Mouse (Mus musculus): ENCODE results near the gene Itfg1. TPM values are rescaled to one million over a fixed set of nuclear protein-coding genes. Genes with fewer than 3 reads are reported as not detected.
"Not testable (repeated sequence)": the region's sequence is repeated elsewhere in the genome, so short reads cannot be mapped to it uniquely, and the experiment has no call there.

The Itfg1 gene
- polyA plus RNA-seq (2012; rRNA removed), result 54.5 and 73.1 TPM in 2 replicates

DNA sequence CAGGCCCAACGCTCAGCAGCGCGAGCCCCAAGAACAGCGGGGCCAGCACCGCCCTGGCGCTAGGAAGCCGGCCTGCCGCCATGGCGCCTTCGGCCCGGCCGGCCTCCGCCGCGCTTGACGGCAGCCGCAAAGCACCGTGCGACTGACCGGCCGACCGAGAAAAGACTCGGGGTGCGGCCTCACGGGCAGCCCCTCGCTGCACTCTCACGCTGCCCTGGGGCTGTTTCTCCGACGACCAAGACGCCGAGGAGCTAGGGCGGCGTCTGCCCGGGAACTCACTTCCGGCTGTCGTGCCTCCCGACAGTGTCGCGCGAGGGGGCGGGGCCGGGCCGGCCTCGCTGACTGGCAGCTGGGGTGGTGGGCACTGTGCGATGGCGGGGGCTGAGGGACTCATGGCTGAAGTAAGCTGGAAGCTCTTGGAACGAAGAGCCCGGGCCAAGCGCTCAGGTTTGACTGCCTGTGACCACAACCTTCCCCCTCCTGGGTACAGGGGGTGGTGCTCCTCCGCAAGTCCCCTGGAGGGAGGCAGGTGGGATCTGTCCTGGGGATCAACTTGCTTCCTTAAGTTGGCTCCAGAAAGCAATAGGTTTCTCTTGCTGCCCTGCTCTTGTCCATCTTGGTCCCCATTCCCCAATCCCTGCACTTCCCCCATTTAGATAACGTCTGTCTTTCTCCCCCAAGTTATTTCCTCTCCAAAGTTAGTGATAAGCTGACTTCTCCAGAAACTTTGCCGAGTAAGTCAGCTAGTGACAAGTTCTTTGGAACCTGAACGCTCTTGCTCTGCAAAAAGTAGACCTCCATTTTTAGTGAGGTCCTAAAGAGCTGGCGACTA, at the start of gene Itfg1, which contains the start of gene Phkb:
Gene Itfg1, minus strand, starts transcription at position 265 of the 832 bp plus-strand sequence.
Gene Phkb, plus strand, starts transcription at position 303 of the 832 bp plus-strand sequence.
- TF ChIP-seq POLR2A (IDR thresholded peaks at IDR 0.05; ENCODE audit: borderline replicate concordance, extremely low read depth, insufficient read depth, insufficient read length, poor library complexity, severe bottlenecking), result peak; percentile 97
- TF ChIP-seq CTCF (IDR thresholded peaks at IDR 0.05; ENCODE audit: borderline replicate concordance, extremely low read depth, insufficient read depth, insufficient read length), result no peak; the same call in 1 of the 2 replicates
- peak; percentile 97 for DNase-seq (ENCODE audit: low read depth)

DNA sequence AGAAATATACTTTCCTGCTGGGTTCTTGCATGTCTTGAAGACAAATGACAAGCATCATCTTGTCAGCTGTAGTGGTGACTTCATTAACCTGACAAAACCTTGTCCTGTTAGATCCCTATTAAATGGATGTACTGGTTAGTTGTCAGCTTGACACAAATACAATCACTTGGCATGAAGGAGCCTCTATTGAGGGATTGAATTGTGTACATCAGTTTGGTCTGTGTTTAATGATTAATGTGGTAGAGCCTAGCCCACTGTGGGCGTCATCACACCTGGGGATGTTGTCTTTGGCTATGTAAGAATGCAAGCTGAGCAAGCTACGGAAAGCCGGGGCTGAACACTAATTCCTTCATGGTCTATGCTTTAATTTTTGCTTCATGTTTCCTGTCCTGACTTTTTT, 44.1 kb upstream of the Itfg1 start:
- no peak for DNase-seq (ENCODE audit: low read depth)
- TF ChIP-seq POLR2A (IDR thresholded peaks at IDR 0.05; ENCODE audit: borderline replicate concordance, extremely low read depth, insufficient read depth, insufficient read length, poor library complexity, severe bottlenecking) (no peak), CTCF (IDR thresholded peaks at IDR 0.05; ENCODE audit: borderline replicate concordance, extremely low read depth, insufficient read depth, insufficient read length) (no peak)

DNA sequence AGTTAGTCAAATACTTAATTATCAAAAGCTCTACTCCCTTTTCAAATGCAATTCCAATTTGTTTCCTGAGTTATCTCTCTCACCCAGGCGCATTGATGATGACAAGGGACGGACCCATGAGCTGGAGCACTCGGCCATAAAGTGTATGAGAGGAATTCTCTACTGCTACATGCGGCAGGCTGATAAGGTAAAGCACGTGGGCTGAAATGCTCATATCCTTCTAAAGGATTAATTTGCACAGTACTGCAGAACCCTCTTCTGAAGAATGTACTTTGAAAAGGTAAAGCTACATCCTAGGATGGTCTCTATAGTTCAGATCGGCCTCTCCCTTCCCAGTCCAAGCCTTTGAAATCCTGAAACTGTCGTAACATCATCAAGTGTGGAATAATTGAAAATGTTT, 38.9 kb upstream of the Itfg1 start:
- no peak for TF ChIP-seq CTCF (IDR thresholded peaks at IDR 0.05; ENCODE audit: borderline replicate concordance, extremely low read depth, insufficient read depth, insufficient read length)
- TF ChIP-seq POLR2A (IDR thresholded peaks at IDR 0.05; ENCODE audit: borderline replicate concordance, extremely low read depth, insufficient read depth, insufficient read length, poor library complexity, severe bottlenecking), result no peak
- DNase-seq (ENCODE audit: low read depth), result peak; percentile 64

DNA sequence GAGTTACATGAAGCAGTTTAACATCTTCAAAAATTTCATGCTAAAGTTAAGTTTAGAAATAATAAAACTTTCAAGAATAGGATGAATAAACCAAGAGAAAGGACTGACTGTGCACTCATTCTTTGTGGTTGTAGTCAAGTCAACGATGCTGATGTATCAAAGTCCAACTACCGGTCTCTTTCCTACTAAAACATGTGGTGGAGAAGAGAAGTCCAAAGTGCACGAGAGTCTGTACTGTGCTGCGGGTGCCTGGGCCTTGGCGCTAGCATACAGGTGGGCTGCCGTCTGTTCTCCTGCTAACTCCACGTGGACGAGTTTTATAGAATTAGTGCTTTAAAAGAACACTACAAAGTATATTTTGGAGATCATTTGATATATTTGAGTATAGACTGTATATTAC, 37.3 kb upstream of the Itfg1 start:
- TF ChIP-seq CTCF (IDR thresholded peaks at IDR 0.05; ENCODE audit: borderline replicate concordance, extremely low read depth, insufficient read depth, insufficient read length) (no peak), POLR2A (IDR thresholded peaks at IDR 0.05; ENCODE audit: borderline replicate concordance, extremely low read depth, insufficient read depth, insufficient read length, poor library complexity, severe bottlenecking) (no peak)
- no peak for DNase-seq (ENCODE audit: low read depth)

DNA sequence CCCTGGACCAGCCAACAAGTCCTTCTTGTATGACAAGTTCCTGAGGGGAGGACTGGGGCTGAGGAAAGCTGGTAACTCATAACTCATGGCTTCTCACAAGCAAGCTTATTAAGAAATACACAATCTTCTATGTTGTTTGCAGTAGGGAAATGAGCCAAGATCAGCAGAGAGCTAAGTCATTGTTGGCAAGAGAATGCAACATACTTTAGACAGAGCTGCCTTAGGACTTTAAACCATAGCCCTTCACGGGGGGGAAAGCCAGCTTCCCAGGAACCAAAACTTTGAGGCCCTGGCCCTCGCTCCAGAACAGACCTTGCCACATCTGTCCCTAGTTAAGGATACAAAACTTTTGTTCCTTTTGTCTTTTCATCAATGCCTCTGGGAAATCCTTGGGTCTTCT, 30.9 kb upstream of the Itfg1 start:
- peak; percentile 39 for DNase-seq (ENCODE audit: low read depth)
- TF ChIP-seq CTCF (IDR thresholded peaks at IDR 0.05; ENCODE audit: borderline replicate concordance, extremely low read depth, insufficient read depth, insufficient read length) (no peak), POLR2A (IDR thresholded peaks at IDR 0.05; ENCODE audit: borderline replicate concordance, extremely low read depth, insufficient read depth, insufficient read length, poor library complexity, severe bottlenecking) (no peak)

DNA sequence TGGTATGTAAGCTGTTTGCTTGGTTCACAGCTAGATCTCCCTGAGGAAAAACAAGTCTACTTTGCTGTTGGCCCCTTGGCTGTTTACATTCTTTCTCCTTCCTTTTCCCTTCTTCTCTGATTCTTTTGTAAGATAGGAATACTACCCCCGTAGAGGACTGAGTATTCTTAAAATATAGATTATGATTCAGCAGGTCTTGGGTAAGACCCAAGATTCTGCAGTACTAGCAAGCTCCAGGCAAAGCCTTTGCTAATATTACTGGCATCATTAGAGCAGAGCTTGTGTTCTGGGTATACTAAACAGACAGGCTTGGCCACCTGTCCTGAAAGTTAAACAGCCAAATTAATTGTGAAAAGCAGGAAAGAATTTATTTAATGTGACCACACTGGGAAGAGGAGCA, 21.7 kb upstream of the Itfg1 start:
- TF ChIP-seq POLR2A (IDR thresholded peaks at IDR 0.05; ENCODE audit: borderline replicate concordance, extremely low read depth, insufficient read depth, insufficient read length, poor library complexity, severe bottlenecking) (no peak), CTCF (IDR thresholded peaks at IDR 0.05; ENCODE audit: borderline replicate concordance, extremely low read depth, insufficient read depth, insufficient read length) (no peak)
- DNase-seq (ENCODE audit: low read depth), result no peak

DNA sequence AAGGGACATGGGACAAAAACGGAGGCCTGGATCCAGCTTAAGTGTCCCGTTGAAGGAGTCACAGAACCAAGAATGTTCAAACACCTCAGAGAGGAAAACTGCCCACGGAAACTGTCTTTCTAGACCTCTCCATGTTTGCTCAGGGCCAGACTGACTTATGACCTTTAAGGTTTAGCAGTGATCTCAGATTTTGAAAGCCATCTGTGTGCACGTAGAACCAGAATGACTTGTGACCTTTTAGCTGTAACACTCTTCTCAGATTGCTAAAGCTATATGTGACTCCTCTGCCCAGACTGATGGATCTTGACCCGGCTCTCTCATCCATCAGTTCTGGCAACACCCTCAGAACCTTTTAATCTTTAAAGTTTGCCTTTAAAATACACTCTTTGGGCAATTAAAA, 19.9 kb upstream of the Itfg1 start:
- DNase-seq (ENCODE audit: low read depth), result no peak
- TF ChIP-seq CTCF (IDR thresholded peaks at IDR 0.05; ENCODE audit: borderline replicate concordance, extremely low read depth, insufficient read depth, insufficient read length) (no peak), POLR2A (IDR thresholded peaks at IDR 0.05; ENCODE audit: borderline replicate concordance, extremely low read depth, insufficient read depth, insufficient read length, poor library complexity, severe bottlenecking) (no peak)

DNA sequence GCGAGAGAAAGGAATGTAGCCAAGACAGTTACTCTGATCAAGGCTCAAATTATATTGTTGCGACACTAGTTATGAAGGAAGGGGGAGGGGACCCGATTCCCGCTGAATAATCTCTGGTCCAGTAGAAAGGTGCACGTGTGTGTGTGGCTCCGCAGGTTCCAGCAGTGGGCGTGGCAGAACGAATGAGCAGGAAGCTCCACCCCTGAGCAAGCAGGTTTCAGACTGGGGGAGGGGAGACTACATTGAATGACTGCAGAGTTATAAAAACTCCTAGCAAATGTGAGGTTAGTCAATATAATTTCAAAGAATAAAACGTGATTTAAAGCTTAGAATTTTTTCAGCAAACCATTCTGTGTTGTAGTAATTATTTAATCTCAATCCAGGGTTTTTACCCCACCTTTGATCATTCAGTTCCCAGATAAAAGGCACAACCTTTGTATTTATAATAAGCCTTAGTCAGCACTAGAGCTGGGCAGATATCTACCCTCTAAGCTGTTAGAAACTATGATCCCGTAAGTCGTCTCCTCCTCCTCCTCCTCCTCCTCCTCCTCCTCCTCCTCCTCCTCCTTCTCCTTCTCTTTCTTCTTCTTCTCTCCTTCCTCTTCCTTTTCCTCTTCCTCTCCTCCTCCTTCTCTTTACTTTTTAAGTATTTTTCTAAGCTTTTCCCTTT, 16.6 kb upstream of the Itfg1 start:
- not testable (repeated sequence) for DNase-seq (ENCODE audit: low read depth)

DNA sequence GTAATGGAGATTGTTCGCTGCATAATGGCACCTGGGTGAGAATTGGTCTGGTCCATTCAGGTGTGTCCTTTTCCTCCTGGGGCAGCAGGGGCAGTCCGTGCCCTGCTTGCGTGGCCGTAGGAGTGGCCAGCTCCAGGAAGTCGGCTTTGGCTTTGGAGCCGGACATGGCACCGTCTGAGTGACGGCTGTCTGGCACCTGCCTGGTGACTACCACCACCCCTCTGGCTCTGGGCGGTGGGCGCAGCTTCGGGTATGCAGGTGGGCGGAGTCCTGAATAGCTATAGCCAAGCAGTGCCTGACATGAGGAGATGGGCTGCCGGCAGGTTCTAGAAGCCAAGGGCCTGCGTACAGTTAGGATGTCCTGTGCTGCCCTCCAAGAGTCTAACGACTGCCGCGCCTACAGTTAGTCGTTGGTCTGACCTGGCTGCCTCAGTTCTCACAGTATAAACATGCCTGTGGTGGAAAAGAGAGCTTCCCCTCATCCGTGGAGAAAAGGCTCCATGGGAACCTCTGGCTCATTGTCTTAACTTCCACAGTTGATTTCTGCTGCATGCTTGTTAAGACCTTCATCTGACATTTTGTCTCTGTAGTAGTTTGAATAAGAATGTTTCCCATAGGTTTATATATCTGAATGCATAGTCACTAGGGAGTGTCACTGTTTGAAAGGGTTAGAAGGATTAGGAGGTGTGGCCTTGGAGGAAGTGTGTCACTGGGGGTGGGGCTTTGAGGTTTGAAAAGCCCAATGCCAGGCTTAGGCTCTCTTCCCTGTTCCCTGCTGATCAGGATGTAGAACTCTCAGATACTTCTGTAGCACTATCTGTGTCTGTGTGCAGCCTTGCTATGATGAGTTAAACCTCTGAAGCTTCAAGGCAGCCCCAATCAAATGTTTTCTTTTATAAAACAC, 13.8 kb upstream of the Itfg1 start:
- no peak for DNase-seq (ENCODE audit: low read depth)
- TF ChIP-seq CTCF (IDR thresholded peaks at IDR 0.05; ENCODE audit: borderline replicate concordance, extremely low read depth, insufficient read depth, insufficient read length) (no peak), POLR2A (IDR thresholded peaks at IDR 0.05; ENCODE audit: borderline replicate concordance, extremely low read depth, insufficient read depth, insufficient read length, poor library complexity, severe bottlenecking) (no peak)

DNA sequence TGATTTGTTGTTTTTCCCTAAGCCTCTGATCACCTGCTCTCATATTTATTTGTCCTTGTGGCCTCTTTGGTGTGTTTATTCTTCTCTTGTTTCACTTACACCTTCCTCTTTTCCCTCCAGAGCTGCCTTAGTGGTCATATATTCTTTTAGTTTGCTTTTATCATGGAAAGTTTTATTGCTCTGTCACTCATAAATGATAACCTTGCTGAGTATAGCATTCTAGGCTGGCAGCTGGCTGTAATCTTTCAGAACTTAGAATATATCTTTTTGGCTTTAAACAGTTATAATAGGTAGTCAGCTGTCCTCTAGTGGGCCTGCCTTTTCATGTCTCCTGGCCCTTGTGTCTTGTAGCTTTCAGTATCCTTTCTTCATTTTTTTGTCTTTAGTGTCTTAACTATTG, 5.2 kb upstream of the Itfg1 start:
- TF ChIP-seq POLR2A (IDR thresholded peaks at IDR 0.05; ENCODE audit: borderline replicate concordance, extremely low read depth, insufficient read depth, insufficient read length, poor library complexity, severe bottlenecking) (no peak), CTCF (IDR thresholded peaks at IDR 0.05; ENCODE audit: borderline replicate concordance, extremely low read depth, insufficient read depth, insufficient read length) (no peak)

DNA sequence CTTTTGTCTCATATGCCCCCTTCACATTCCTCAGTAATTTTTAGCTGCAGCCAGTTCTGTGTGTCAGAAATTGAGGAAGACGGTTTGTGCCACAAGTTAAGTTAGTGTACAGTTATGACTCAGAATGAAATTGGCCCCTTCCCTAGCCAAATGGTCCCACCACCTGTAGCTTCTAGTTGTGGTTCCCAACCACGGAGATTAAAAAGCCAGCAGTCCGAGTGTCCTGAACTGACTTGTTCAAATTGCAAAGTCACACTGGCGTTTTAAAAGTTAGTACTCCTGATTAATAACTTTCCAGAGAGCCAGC, 721 bp upstream of the Itfg1 start:
- TF ChIP-seq CTCF (IDR thresholded peaks at IDR 0.05; ENCODE audit: borderline replicate concordance, extremely low read depth, insufficient read depth, insufficient read length), result no peak
- no peak for TF ChIP-seq POLR2A (IDR thresholded peaks at IDR 0.05; ENCODE audit: borderline replicate concordance, extremely low read depth, insufficient read depth, insufficient read length, poor library complexity, severe bottlenecking)
- DNase-seq (ENCODE audit: low read depth), result no peak

More for the DNA sequence above, 5.2 kb upstream of the Itfg1 start:
- no peak for DNase-seq (ENCODE audit: low read depth)

Measured in brain, embryonic 14.5 days (tissue).